Mouse (Mus musculus) olfactory bulb, adult 2 months (tissue): ENCODE results near the gene Tbl2.

ENCODE experiments used
- CTCF ChIP-seq: fragments of 200-500 bp; IDR thresholded peaks from 2 replicates; pipeline ENCODE4 v1.5.1; 2012; ENCODE audit warnings: low read depth, mild to moderate bottlenecking, low read length, moderate library complexity; ENCODE audit not compliant: insufficient read depth
- POLR2A ChIP-seq: fragments of 200-500 bp; IDR thresholded peaks from 2 replicates; pipeline ENCODE4 v1.6.1; 2012; ENCODE audit warnings: mild to moderate bottlenecking, low read depth, low read length, moderate library complexity; ENCODE audit not compliant: insufficient read depth

GRCm38 (mm10) chr5:135189281-135190022 is 40.0 kb downstream of the Tbl2 start:
- TF ChIP-seq CTCF: no peak
- TF ChIP-seq POLR2A: no peak
